Mouse (Mus musculus) thymus, postnatal 0 days (tissue): ENCODE results near the gene Olfr767. TPM values are rescaled to one million over a fixed set of nuclear protein-coding genes. Genes with fewer than 3 reads are reported as not detected.
"Not testable (repeated sequence)": the region's sequence is repeated elsewhere in the genome, so short reads cannot be mapped to it uniquely, and the experiment has no call there.

Experiments used
- DNase-seq: peaks from one replicate; pipeline ENCODE4 v3.0.0-alpha.2; 2015; ENCODE audit warnings: low spot score
- polyA plus RNA-seq: library from polyadenylated mRNA; unstranded; fragments of >200 nt; fragmentation: Nextera tagmentation; extraction: Ambion mirVana; gene quantifications from 2 replicates; pipeline ENCODE4 v1.2.1, GENCODE M21; 2015

The Olfr767 gene
- not detected in 2 replicates for polyA plus RNA-seq

- not testable (repeated sequence) for DNase-seq
These were observed at the start of gene Olfr767 for GRCm38 (mm10) chr10:129082810-129083209. Gene Olfr767, minus strand, starts transcription at chr10:129082910.

DNA sequence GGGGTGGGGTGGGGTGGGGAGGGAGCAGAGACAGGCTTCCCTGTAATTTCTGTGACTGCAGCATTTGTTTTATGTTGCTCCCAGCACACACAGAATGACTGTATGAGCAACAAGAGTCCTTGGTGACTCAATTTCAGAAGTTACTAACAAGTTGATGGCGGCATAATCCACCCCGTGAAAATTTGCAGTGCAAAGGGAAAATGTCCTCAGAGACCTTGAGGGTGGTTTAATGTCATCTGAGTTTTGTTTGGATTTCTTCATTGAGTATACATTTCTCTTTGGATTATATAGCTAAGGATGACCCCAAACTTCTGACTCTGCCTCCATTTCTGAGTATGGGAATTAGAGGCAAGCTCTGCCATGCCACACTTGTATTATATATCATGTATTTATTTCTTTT lies 35.1 kb upstream of the Olfr767 start, which contains the start of gene Olfr769:
Gene Olfr769 (minus strand): TSS at position 101 of the 400 bp plus-strand sequence.
- no peak for DNase-seq

- no peak for DNase-seq
These were observed 32.4 kb upstream of the Olfr767 start for GRCm38 (mm10) chr10:129115146-129115545.

DNA sequence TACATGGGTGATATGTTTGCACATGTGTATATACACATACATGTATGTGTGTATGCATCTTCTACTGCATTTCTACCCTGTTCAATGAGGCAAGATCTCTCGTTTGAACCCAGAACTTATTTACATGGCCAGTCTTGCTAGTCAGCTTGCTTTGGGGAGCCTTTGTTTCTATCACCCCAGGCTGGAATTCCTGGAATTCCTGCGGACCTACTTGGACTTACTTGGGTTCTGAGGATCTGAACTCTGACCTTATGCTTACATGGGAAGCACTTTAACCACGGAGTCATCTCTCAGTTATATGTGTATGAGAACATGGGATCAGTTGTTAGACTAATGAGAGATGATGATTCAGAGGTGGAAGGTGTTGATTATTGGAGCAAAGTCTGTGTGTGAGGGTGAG lies 18.5 kb upstream of the Olfr767 start:
- no peak for DNase-seq

- DNase-seq, result no peak
These were observed 16.6 kb upstream of the Olfr767 start, which contains the start of gene Olfr768 for GRCm38 (mm10) chr10:129099275-129099674. Gene Olfr768, minus strand, starts transcription at chr10:129099375.

DNA sequence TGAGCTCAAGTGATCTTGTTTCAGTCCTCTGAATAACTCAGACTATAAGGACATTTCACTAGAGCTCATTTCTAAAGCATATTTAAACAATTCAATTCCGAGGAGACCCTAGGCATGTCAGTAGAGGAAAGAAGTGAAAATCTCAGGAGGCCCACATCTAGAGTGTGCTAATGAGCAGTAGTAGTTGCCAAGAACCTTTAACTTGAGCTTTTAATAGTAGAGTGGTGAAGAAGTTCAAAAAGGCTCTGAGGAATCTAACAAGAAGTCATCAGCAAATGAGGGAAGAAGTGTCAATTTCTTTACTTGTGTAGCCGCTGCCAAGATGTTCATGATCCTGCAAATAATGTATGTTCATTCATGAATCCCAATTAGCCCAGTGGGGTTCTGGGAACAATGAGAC lies 13.8 kb downstream of the Olfr767 start, which contains the start of gene Olfr766-ps1:
Gene Olfr766-ps1 (minus strand): TSS at position 101 of the 400 bp plus-strand sequence.
- DNase-seq, result no peak

DNA sequence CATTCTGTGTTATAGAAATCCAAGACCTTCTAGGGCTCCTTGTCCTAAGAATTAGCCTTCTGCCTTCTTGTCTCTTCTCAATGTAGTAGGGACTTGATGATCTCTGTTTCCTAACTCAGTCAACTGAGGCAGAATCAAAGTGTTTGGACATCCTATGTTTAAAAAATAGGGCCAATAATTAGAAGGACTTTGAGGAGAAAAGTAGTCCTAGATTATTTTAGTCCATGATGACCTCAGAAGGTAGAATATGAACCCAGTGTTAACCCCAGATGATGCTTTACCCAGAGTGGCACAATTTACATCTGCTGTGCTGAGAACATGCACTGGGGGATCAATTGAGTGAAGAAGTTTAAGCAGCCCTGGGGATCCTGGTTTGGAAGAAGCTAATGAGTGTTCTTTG lies 32.8 kb downstream of the Olfr767 start, which contains the start of gene Olfr765:
Gene Olfr765 (minus strand): TSS at position 101 of the 400 bp plus-strand sequence.
- DNase-seq, result not testable (repeated sequence)

DNA sequence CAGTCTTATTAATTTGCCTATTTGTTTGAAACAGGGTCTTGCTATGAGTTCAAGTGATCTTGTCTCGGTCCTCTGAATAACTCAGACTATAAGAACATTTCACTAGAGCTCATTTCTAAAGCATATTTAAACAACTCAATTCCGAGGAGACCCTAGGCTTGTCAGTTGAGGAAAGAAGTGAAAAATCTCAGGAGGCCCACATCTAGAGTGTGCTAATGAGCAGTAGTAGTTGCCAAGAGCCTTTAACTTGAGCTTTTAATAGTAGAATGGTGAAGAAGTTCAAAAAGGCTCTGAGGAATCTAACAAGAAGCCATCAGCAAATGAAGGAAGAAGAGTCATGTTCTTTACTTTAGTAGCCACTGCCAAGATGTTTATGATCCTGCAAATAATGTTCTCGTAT lies 42.9 kb downstream of the Olfr767 start, which contains the start of gene Olfr764-ps1:
Gene Olfr764-ps1 (minus strand): TSS at position 101 of the 400 bp plus-strand sequence.
- DNase-seq, result no peak

DNA sequence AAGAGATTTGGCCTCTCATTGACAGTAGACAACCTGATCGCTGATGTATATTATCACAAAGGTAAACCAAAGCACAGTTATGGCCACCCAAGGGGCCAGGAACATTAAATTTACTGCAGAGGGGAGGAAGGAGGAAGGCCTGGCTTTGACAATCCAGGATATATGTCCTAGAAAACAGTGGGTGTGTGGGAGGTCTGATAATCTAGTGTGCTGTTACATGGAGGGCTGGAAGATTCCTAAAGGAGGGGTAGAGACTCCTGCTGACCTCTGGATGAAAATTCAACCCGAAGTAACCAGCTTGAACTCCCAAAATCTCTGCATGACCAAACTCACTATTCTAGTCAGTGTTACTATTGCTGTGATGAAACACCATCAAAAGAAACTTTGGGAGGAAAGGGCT lies 54.4 kb downstream of the Olfr767 start:
- no peak for DNase-seq

- DNase-seq, result peak; percentile 30
These were observed 56.6 kb downstream of the Olfr767 start for GRCm38 (mm10) chr10:129026018-129026662.

Other genes with a start within 250 kb of the Olfr767 start
- gene Gdf11, start 191.2 kb downstream of the Olfr767 start, polyA plus RNA-seq, result 2.3 and 3.0 TPM in 2 replicates
- 172 and 183 TPM in 2 replicates for gene Cd63, start 181.9 kb downstream of the Olfr767 start, polyA plus RNA-seq
- 6.3 and 7.1 TPM in 2 replicates for gene Rdh5, start 160.0 kb downstream of the Olfr767 start, polyA plus RNA-seq
- 251 and 253 TPM in 2 replicates for gene Bloc1s1, start 158.9 kb downstream of the Olfr767 start, polyA plus RNA-seq
- 2.4 and 2.5 TPM in 2 replicates for gene Itga7, start 149.1 kb downstream of the Olfr767 start, polyA plus RNA-seq
- gene Mettl7b, start 121.9 kb downstream of the Olfr767 start, polyA plus RNA-seq, result 3.4 and 5.5 TPM in 2 replicates
- gene Olfr9, start 93.5 kb downstream of the Olfr767 start, polyA plus RNA-seq, result not detected in 2 replicates
- gene Olfr763, start 72.1 kb downstream of the Olfr767 start, polyA plus RNA-seq, result not detected in 2 replicates
- not detected in 2 replicates for gene Olfr764-ps1, start 43.0 kb downstream of the Olfr767 start, polyA plus RNA-seq
- gene Olfr765, start 32.9 kb downstream of the Olfr767 start, polyA plus RNA-seq, result not detected in 2 replicates
- not detected in 2 replicates for gene Olfr766-ps1, start 13.9 kb downstream of the Olfr767 start, polyA plus RNA-seq
- not detected in 2 replicates for gene Olfr768, start 16.5 kb upstream of the Olfr767 start, polyA plus RNA-seq
- gene Olfr769, start 35.0 kb upstream of the Olfr767 start, polyA plus RNA-seq, result not detected in 2 replicates
- gene Olfr770, start 56.1 kb upstream of the Olfr767 start, polyA plus RNA-seq, result not detected in 2 replicates
- not detected in 2 replicates for gene Olfr771, start 81.8 kb upstream of the Olfr767 start, polyA plus RNA-seq
- gene Olfr772, start 95.0 kb upstream of the Olfr767 start, polyA plus RNA-seq, result not detected in 2 replicates
- gene Olfr773, start 104.5 kb upstream of the Olfr767 start, polyA plus RNA-seq, result not detected in 2 replicates
- not detected in 2 replicates for gene Olfr774, start 153.3 kb upstream of the Olfr767 start, polyA plus RNA-seq
- not detected in 2 replicates for gene Olfr775, start 165.5 kb upstream of the Olfr767 start, polyA plus RNA-seq
- gene Olfr776, start 176.2 kb upstream of the Olfr767 start, polyA plus RNA-seq, result not detected in 2 replicates
- not detected in 2 replicates for gene Olfr777, start 188.6 kb upstream of the Olfr767 start, polyA plus RNA-seq
- not detected in 2 replicates for gene Olfr780, start 235.2 kb upstream of the Olfr767 start, polyA plus RNA-seq
- gene Olfr781, start 245.9 kb upstream of the Olfr767 start, polyA plus RNA-seq, result not detected in 2 replicates